Mouse (Mus musculus) neural tube, embryonic 15.5 days (tissue): ENCODE data around the gene Rptor. TPM values are rescaled to one million over a fixed set of nuclear protein-coding genes. Genes with fewer than 3 reads are reported as not detected.

Experiments used
- ATAC-seq: fragments of 200-750 bp; cut with Nextera tagmentation; 2 replicates; pipeline ENCODE4 v1.8.0; 2017; ENCODE audit warnings: mild to moderate bottlenecking, moderate TSS enrichment, moderate library complexity; ENCODE audit not compliant: low FRiP score
- H3K27ac ChIP-seq: fragments of 300-500 bp; sonication (generic); replicated peaks from 2 replicates; pipeline ENCODE4 v1.5.1; 2015; ENCODE audit warnings: mild to moderate bottlenecking, inconsistent platforms
- H3K27me3 ChIP-seq: fragments of 300-500 bp; sonication (generic); replicated peaks from 2 replicates; pipeline ENCODE4 v1.6.1; 2015; ENCODE audit warnings: inconsistent platforms
- H3K36me3 ChIP-seq: fragments of 300-500 bp; sonication (generic); 2 replicates; pipeline ENCODE4 v1.6.1; 2015; ENCODE audit warnings: inconsistent platforms
- H3K4me1 ChIP-seq: fragments of 300-500 bp; sonication (generic); 2 replicates; pipeline ENCODE4 v1.6.1; 2015; ENCODE audit warnings: inconsistent platforms
- H3K4me2 ChIP-seq: fragments of 300-500 bp; sonication (generic); 2 replicates; pipeline ENCODE4 v1.6.1; 2015; ENCODE audit warnings: inconsistent platforms, mild to moderate bottlenecking, moderate library complexity
- H3K4me3 ChIP-seq: fragments of 300-500 bp; sonication (generic); replicated peaks from 2 replicates; pipeline ENCODE4 v1.5.1; 2015; ENCODE audit warnings: mild to moderate bottlenecking, inconsistent platforms
- H3K9ac ChIP-seq: fragments of 300-500 bp; sonication (generic); replicated peaks from 2 replicates; pipeline ENCODE4 v1.6.1; 2015; ENCODE audit warnings: mild to moderate bottlenecking, inconsistent platforms
- H3K9me3 ChIP-seq: fragments of 300-500 bp; sonication (generic); replicated peaks from 2 replicates; pipeline ENCODE4 v1.6.1; 2016; ENCODE audit warnings: inconsistent platforms
- WGBS: fragments of 180-500 bp; shearing (Covaris S2); methylation state at CpG from one replicate; pipeline ENCODE4 v1.1.7; 2015; ENCODE audit warnings: mixed read lengths; 5-methylcytosine and 5-hydroxymethylcytosine counted together
- polyA plus RNA-seq: library from polyadenylated mRNA; unstranded; fragments of >200 nt; fragmentation: Nextera tagmentation; extraction: Ambion mirVana; gene quantifications from 2 replicates; pipeline ENCODE4 v1.2.1, GENCODE M21; 2015

Rptor gene
- polyA plus RNA-seq, 1 experiment from 2014 or later, result 11.7 TPM

- no peak for ATAC-seq
Observed at GRCm38 (mm10) chr11:119825783-119826182, 223.1 kb downstream of the Rptor start.

GRCm38 (mm10) chr11:119826239-119826638 is 223.5 kb downstream of the Rptor start:
- 0 out of 2 replicates have a peak, but pooled peaks have one; percentile 57 for ATAC-seq
- no peaks in the 10 kb centered on the region for H3K9me3 ChIP-seq
- H3K27me3 ChIP-seq, result no peaks in the 10 kb centered on the region
- WGBS, result 58% methylated on average over 4 of the region's 4 CpGs
- H3K4me3 ChIP-seq, result no peak overlapping the region
- no peak overlapping the region for H3K4me2 ChIP-seq
- H3K36me3 ChIP-seq, result peaks cover 23% of the 10 kb centered on the region
- peaks cover 8% of the 10 kb centered on the region for H3K4me1 ChIP-seq
- no peak overlapping the region for H3K9ac ChIP-seq
- peak overlapping the region; percentile 39; the same call in 1 of the 2 replicates for H3K27ac ChIP-seq

More at GRCm38 (mm10) chr11:119825783-119826182, 223.1 kb downstream of the Rptor start:
- Histone ChIP-seq H3K4me1 (peaks cover 8% of the 10 kb centered on the region), H3K36me3 (peaks cover 21% of the 10 kb centered on the region), H3K9me3 (no peaks in the 10 kb centered on the region), H3K4me2 (no peak overlapping the region), H3K27me3 (no peaks in the 10 kb centered on the region), H3K4me3 (no peak overlapping the region), H3K27ac (peak overlapping the region; percentile 39; the same call in 1 of the 2 replicates), H3K9ac (no peak overlapping the region)
- WGBS, result 91% methylated on average over 6 of the region's 6 CpGs

GRCm38 (mm10) chr11:119829116-119829515 is 226.4 kb downstream of the Rptor start:
- WGBS, result 94% methylated on average over 3 of the region's 3 CpGs
- Histone ChIP-seq H3K4me1 (peaks cover 13% of the 10 kb centered on the region), H3K27ac (no peak overlapping the region), H3K9me3 (no peaks in the 10 kb centered on the region), H3K27me3 (no peaks in the 10 kb centered on the region), H3K9ac (no peak overlapping the region), H3K36me3 (peaks cover 13% of the 10 kb centered on the region), H3K4me2 (no peak overlapping the region), H3K4me3 (no peak overlapping the region)
- no peak for ATAC-seq

GRCm38 (mm10) chr11:119831682-119832081 is 229.0 kb downstream of the Rptor start:
- no peaks in the 10 kb centered on the region for H3K9me3 ChIP-seq
- peaks cover 14% of the 10 kb centered on the region for H3K4me1 ChIP-seq
- H3K36me3 ChIP-seq, result peaks cover 13% of the 10 kb centered on the region
- no peak overlapping the region for H3K4me3 ChIP-seq
- no peak overlapping the region for H3K4me2 ChIP-seq
- H3K27ac ChIP-seq, result no peak overlapping the region
- ATAC-seq, result no peak
- no peaks in the 10 kb centered on the region for H3K27me3 ChIP-seq
- 33% methylated on average over 7 of the region's 7 CpGs for WGBS
- H3K9ac ChIP-seq, result no peak overlapping the region

GRCm38 (mm10) chr11:119833311-119833710 is 230.6 kb downstream of the Rptor start:
- no peak overlapping the region for H3K4me2 ChIP-seq
- no peak overlapping the region for H3K27ac ChIP-seq
- H3K9me3 ChIP-seq, result no peaks in the 10 kb centered on the region
- H3K36me3 ChIP-seq, result peaks cover 11% of the 10 kb centered on the region
- no peaks in the 10 kb centered on the region for H3K27me3 ChIP-seq
- no peak for ATAC-seq
- H3K4me1 ChIP-seq, result peaks cover 20% of the 10 kb centered on the region
- no peak overlapping the region for H3K4me3 ChIP-seq
- no peak overlapping the region for H3K9ac ChIP-seq

- no peak overlapping the region for H3K9ac ChIP-seq
- no peak overlapping the region for H3K4me3 ChIP-seq
- H3K27me3 ChIP-seq, result no peaks in the 10 kb centered on the region
- no peak overlapping the region for H3K4me2 ChIP-seq
- peaks cover 20% of the 10 kb centered on the region for H3K4me1 ChIP-seq
- ATAC-seq, result no peak
- 0 out of 2 replicates have a peak, but pooled peaks cover 4% of the 10 kb centered on the region for H3K36me3 ChIP-seq
- no peak overlapping the region for H3K27ac ChIP-seq
- WGBS, result 71% methylated on average over 16 of the region's 16 CpGs
- no peaks in the 10 kb centered on the region for H3K9me3 ChIP-seq
Observed at GRCm38 (mm10) chr11:119833877-119834804, 231.4 kb downstream of the Rptor start.

- H3K4me1 ChIP-seq, result peaks cover 32% of the 10 kb centered on the region
- ATAC-seq, result no peak
- H3K4me3 ChIP-seq, result no peak overlapping the region
- peak overlapping the region; percentile 34; the same call in 1 of the 2 replicates for H3K27ac ChIP-seq
- 67% methylated on average over 3 of the region's 3 CpGs for WGBS
- H3K4me2 ChIP-seq, result no peak overlapping the region
- H3K27me3 ChIP-seq, result no peaks in the 10 kb centered on the region
- 0 out of 2 replicates have a peak, but pooled peaks cover 5% of the 10 kb centered on the region for H3K36me3 ChIP-seq
- H3K9me3 ChIP-seq, result no peaks in the 10 kb centered on the region
- no peak overlapping the region for H3K9ac ChIP-seq
Observed at GRCm38 (mm10) chr11:119836326-119836725, 233.6 kb downstream of the Rptor start.

- H3K9ac ChIP-seq, result no peak overlapping the region
- H3K27ac ChIP-seq, result no peak overlapping the region
- no peak overlapping the region for H3K4me2 ChIP-seq
- peaks cover 32% of the 10 kb centered on the region for H3K4me1 ChIP-seq
- 87% methylated on average over 1 of the region's 1 CpGs for WGBS
- H3K9me3 ChIP-seq, result no peaks in the 10 kb centered on the region
- 0 out of 2 replicates have a peak, but pooled peaks cover 5% of the 10 kb centered on the region for H3K36me3 ChIP-seq
- no peak for ATAC-seq
- H3K27me3 ChIP-seq, result no peaks in the 10 kb centered on the region
- no peak overlapping the region for H3K4me3 ChIP-seq
Observed at GRCm38 (mm10) chr11:119837786-119838185, 235.1 kb downstream of the Rptor start.

- H3K27ac ChIP-seq, result no peak overlapping the region
- 83% methylated on average over 10 of the region's 10 CpGs for WGBS
- no peak overlapping the region for H3K4me3 ChIP-seq
- ATAC-seq, result no peak
- H3K36me3 ChIP-seq, result 0 out of 2 replicates have a peak, but pooled peaks cover 5% of the 10 kb centered on the region
- H3K27me3 ChIP-seq, result no peaks in the 10 kb centered on the region
- no peaks in the 10 kb centered on the region for H3K9me3 ChIP-seq
- peaks cover 25% of the 10 kb centered on the region; the same call in 1 of the 2 replicates for H3K4me1 ChIP-seq
- no peak overlapping the region for H3K4me2 ChIP-seq
- H3K9ac ChIP-seq, result no peak overlapping the region
Observed at GRCm38 (mm10) chr11:119839411-119840342, 237.0 kb downstream of the Rptor start.

GRCm38 (mm10) chr11:119846608-119847007 is 243.9 kb downstream of the Rptor start:
- Histone ChIP-seq H3K36me3 (peaks cover 18% of the 10 kb centered on the region), H3K9me3 (no peaks in the 10 kb centered on the region), H3K9ac (no peak overlapping the region), H3K4me3 (no peak overlapping the region), H3K27ac (no peak overlapping the region), H3K4me2 (no peak overlapping the region), H3K4me1 (no peaks in the 10 kb centered on the region), H3K27me3 (no peaks in the 10 kb centered on the region)
- WGBS, result 88% methylated on average over 6 of the region's 6 CpGs
- no peak for ATAC-seq

- no peak for ATAC-seq
- no peak overlapping the region for H3K27ac ChIP-seq
- H3K36me3 ChIP-seq, result peaks cover 23% of the 10 kb centered on the region
- H3K4me1 ChIP-seq, result no peaks in the 10 kb centered on the region
- no peaks in the 10 kb centered on the region for H3K27me3 ChIP-seq
- H3K4me2 ChIP-seq, result no peak overlapping the region
- no peak overlapping the region for H3K9ac ChIP-seq
- H3K9me3 ChIP-seq, result no peaks in the 10 kb centered on the region
- WGBS, result 91% methylated on average over 3 of the region's 3 CpGs
- H3K4me3 ChIP-seq, result no peak overlapping the region
Observed at GRCm38 (mm10) chr11:119847076-119847475, 244.4 kb downstream of the Rptor start.
